Mouse (Mus musculus): Measurements from ENCODE around the gene Sfxn3.
A peak's percentile ranks its signal among the peaks of the same experiment; 100 is the strongest.

Sfxn3 gene

DNA sequence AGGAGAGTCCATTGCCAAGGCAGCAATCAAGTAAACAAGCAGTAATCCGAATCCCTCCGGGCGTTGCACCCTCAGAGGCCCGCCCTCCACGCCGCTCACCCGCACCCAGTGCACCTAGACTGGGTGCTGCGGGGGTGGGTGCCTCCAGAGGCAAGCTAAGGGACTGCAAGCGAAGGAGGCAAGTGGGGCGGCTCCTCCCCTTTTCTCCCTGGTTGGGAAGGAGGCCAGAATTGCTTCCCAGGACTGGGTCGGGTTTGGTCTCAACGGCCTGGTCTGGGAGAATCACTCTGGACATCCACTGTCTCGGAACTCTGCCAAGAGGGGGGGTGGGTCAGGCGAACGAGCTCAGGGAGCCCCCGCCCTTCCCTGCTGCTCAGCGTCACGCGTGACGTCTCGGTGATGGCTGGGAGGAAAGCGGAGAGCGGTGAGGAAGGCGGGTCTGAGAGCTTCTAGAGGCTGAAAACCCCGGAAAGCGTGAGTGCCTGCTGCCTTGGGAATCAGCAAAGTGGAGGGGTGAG lies at the start of gene Sfxn3:
Sfxn3 (plus strand) TSS at position 87 of the 518 bp plus-strand sequence.
- peak; percentile 95 for DNase-seq (ENCODE audit: low spot score)

DNA sequence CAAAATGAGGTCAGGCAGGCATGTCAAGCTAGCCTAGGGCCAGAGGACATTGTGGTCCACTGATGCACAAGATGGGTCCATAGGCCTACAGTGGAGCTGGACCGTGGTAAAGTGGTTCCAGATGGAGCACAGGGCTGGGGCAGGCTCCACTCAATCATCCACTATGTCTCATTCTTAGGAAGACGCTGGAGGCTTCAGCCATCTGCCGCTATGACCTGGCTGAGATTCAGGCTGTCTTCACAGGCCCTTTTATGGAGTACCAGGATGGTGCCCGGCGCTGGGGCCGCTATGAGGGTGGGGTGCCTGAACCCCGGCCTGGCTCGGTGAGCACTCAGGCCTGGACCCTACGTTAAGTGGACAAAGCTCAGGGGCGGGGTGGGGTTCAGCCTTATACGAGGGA lies 49.5 kb upstream of the Sfxn3 start:
- no peak for DNase-seq (ENCODE audit: low spot score)

DNA sequence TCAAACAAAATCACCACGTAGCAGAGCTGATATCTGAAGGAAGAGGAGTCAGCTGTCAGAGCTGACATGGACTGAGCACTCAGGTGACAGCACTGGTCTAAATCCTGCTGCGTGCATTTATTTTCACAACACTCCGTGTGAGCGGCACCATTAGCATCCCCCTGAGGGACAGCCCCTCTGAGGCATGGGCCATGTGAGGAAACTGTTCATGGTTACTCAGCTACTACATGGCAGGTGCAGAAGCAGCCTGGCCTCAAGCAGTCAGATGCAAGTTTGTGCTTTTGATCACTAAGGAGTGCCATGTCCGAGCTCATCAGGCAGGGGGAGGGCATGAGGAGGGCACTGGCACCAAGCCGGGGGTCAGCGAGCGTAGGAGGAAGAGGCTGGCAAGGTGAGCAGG lies 47.7 kb upstream of the Sfxn3 start:
- no peak for DNase-seq (ENCODE audit: low spot score)

DNA sequence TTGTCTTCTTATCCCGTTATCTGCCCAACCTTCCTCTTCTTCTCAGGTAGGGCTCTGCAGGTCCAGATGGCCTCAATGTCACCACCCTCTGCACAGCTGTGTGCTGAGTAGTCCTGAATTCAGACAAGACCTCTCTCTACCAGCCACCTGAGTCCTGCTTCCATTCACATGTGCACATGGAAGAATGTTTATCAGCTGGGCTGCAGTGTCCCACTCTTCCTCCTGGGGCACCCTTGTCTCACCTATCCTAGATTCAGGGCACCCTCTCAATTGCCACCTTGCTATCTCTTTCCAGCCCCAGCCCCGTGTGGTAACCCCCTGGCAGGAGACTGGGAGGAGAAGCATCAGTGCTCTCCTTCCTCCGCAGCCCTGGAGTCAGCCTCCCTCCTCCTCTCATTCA lies 45.0 kb upstream of the Sfxn3 start:
- DNase-seq (ENCODE audit: low spot score), result no peak

DNA sequence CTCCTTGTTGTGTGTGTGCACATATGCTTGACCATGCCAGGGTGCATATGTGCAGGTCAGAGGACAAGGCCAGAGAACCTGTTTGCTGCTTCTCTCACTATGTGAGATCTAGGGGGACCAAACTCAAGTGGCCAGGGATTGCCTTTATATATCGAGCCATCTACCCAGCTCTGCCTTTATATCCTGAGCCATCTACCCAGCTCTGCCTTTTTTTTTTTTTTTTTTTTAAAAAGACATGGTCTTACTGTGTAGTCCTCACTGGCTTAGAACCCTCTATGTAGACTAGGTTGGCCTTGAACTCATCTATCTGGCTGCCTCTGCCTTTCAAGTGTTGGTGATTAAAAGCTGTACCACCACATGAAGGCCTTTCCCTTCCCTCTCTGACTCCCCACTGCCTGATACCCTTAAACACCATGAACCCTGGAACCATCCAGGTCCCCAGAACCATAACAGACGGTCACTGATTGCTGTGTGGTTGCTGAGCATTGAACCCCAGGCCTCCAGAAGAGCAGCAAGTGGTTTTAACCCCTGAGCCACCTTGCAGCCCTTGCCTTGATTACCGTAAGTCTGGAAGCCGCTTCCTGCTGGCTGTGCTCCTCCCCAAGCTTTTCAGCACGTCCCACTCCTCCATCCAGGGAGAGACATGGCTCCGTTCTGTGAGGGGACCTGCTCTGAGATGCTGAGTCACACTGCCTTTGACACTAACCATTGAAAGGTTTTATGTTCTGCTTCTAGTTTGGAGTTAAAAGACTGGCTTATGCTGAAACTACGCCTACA lies 43.4 kb upstream of the Sfxn3 start:
- no peak for DNase-seq (ENCODE audit: low spot score)

DNA sequence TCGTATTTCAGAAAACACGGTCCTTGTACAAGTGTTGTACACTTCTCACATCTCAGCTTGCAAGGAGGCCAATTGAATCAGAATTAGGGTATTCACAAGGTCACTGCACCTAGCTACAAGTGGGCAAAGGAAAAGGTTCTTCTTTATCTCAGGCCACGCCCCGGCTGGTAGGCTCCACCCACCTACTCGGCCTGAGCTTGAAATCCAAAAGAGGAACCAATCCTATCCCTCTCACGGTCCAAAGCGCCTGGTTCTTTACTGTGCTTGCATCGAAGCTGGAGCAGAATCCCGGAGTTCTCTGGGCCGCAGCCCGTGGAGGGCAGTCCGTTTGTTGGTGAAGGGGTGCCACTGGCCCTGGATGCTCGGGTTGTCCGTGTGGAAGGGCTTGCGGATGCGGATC lies 41.9 kb upstream of the Sfxn3 start, which contains the start of gene Twnk:
Twnk (plus strand) TSS at position 220 of the 400 bp plus-strand sequence.
- peak; percentile 57 for DNase-seq (ENCODE audit: low spot score)

DNA sequence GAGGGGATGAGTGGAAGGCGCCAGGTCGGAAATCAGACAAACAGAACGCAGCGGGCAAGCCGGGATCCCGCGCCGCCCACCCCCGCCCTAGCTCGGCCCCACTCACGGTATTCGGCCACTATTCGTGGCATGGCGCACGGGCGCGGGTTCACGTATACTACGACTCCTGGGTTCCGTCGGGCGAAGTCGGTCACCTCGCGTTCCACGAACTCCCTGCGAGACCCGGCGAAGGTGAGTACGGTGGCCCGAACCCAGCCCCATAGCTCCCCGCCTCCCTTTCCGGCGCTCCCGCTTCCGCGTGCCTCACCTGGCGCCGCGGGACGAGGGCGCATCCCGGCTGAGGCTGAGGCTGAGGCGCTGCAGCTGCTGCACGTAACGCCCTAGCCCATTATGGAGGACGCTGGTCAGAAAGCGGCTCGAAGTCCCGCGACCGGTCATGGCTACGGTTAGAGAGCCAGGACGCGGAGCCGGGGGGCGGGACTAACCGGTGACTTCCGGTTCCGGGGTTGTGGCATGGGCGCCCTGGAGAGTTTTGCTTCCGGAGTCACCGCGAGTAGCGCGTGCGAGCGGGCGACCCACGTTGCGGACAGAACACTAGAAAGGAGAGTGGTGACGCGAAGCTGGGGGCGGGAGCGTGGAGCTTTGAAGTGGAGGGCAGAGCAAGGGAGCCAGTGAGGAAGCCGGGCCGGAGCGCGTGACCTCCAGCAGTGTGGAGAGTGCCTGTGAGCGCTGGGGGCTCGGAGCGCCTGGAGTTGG lies 41.2 kb upstream of the Sfxn3 start, which contains the start of gene Mrpl43:
Mrpl43 (minus strand) TSS at position 486 of the 756 bp plus-strand sequence.
- DNase-seq (ENCODE audit: low spot score), result peak; percentile 99

DNA sequence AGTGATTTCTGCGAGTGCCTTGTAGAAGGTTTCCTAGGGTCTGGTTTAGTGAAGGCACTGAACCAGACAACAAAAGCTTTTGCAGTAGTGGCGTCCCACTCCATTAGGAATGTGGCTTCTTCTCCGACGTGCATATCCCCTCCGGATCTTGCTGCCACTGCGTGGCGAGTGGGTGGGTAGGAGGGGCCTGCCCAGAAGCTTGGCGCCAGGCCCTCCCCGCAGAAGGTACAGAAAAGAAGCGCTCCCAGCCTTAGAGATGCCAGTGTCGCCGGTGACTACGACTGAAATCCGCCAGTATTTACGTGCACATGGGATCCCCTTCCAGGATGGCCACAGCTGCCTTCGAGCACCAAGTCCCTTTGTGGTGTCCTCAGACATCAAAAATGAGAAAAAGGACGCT lies 40.3 kb upstream of the Sfxn3 start:
- no peak for DNase-seq (ENCODE audit: low spot score)

DNA sequence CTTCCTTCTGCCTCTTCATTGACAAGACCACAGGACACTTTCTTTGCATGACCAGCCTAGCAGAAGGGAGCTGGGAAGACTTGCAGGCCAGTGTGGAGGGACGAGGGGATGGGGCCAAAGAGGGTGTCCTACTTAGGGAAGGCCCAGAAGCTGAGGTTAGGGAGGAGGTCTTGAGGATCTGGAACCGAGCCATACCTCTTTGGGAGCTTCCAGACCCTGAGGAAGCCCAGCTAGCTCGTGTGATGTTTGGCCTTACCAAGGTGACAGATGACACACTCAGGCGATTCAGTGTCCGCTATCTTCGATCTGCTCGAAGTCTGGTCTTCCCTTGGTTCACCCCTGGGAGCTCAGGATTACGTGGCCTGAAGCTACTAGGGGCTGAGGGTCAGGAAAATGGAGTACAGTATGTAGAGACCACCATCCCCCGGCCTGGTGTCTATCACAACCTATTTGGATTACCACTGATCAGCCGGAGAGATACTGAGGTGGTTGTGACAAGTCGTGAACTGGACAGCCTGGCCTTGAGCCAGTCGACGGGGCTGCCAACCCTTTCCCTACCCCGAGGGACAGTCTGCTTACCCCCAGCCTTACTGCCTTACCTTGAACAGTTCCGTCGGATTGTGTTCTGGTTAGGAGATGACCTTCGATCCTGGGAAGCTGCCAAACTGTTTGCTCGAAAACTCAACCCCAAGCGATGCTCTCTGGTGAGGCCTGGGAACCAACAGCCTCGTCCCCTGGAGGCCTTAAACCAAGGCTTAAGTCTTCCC lies 39.7 kb upstream of the Sfxn3 start:
- no peak for DNase-seq (ENCODE audit: low spot score)

DNA sequence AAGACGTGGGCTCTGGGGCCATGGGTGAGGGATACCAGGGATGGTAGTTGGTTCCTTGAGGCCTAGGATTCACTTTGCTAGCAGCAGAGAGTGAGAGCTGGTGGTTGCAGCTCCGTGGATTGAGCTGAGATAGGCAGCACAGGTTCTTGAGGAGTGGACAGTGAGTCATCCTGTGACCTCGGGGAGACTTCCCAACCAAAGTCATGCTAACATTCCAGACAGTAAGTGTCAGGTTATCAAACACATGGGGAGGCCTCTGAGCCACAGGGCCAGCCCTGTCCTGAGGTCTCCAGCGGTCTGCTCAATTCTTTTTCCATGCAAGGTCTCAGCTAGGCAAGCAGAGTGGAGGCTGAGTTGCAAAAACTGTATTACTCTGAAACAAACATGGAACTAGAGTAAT lies 36.7 kb upstream of the Sfxn3 start:
- no peak for DNase-seq (ENCODE audit: low spot score)

DNA sequence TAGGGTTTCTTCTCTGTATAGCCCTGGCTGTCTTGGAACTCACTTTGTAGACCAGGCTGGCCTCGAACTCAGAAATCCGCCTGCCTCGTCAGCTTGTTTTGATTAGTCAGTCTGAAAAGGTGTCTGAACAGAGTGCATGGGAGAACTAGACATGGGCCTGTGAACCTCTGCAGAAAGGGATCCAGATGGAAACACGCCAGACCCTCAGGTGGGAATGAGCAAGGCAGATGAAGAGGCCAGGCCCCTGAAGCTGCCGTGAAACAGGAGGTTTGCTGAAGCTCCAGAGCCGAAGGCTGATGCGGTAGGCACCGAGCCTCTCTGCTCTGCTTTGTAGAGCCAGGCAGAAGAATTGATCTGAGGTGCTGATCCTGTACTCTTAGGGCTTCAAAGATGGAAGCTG lies 35.1 kb upstream of the Sfxn3 start:
- DNase-seq (ENCODE audit: low spot score), result no peak

DNA sequence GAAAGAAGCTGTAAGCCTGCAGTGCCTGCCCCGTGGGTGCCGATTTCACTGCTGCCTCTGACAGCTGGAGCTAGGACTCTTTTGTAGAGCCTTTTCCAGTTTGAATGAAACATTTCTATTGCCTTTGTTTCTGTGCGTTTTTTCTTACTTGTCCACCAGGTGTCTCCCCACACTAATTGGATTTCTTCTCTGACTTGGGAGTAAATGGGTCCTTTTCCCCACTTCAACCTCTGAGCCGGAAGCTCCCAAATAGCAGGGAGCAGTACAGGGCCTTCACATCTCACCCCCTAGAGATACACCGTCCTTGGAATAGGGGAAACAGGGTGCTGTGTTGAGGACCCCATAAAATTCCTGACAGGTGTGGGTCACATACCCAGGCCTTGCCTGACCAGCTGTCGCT lies 34.7 kb upstream of the Sfxn3 start:
- DNase-seq (ENCODE audit: low spot score), result no peak

DNA sequence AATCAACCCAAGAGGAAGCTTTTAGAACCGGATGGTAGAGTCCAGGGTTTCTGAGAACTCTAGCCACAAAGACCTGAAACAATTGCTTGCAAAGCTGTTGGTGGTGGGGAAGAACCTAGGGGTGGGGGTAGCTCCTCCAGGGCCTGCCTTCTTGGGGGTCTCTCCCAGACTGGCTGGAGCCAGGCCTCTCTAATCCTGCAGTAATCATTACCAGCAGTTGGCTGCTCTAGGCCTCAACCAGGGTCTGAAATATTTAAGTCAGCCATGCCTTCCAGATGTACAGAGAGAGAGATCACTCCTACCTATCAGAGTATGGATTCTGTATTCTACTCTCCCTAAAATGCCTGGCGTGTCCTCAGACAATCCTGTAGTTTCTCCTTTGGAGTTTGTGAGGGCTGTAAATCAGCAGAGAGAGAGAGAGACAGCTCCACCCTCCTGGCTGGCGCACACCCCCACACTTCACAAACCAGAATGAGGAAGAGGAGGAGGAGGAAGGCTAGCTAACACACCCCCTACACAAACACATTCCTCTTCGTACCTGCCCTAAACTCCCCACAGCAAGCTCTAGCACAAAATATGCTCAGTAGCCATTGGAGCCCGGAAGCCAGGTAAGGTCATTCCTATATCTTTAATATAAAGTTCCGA lies 33.6 kb upstream of the Sfxn3 start:
- no peak for DNase-seq (ENCODE audit: low spot score)

DNA sequence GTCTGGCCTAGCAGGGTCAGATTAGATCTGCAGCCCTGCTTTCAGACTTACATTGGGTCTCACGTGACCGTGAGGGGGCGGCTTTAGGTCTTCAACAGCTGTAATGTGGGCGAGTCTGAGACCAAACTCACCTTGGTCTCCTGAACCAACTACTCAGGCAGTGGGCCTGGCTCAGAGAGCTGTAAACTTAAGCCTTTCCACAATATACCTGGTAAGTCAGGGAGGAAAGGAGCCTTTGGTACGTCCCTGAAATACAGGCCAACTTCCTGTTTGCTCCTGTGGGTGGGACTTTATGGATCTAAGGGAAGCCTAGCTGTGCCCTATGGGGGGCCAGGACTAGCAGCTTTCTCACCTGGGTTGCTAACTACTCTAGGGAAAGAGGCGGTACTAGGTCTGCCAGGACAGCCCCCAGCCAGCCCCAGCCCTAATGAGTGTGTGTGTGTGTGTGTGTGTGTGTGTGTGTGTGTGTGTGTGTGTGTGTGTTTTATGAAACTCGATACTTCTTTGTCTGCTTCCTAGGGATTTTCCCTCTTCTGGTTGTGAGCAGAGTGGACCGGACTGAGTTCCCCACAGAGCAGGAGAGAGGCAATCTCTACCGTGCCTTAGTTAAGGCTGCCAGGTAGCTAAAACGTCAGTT lies 32.9 kb upstream of the Sfxn3 start, which contains the start of gene Lzts2:
Lzts2 (plus strand) TSS at position 80 of the 637 bp plus-strand sequence.
- no peak for DNase-seq (ENCODE audit: low spot score)

DNA sequence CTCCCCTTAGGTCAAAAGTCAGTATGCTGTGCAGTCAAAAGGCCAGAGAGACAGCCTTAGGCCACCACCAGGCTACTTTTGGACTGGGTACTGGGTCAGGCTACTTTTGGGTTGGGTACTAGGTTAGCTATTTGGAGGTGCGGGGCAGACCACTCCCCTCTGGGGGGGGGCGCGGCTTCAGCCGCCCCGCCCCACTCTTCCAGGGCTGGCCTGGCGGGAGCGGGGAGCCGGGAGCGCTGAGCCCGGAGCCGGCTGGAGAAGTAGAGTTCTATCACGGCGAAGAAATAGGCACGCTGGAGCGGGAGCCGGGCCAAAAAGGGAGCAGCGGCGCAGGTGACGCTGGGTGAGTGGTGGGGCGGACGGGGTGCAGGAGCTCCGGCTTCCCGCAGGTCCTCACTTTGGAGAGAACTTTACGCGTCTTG lies 32.3 kb upstream of the Sfxn3 start:
- peak; percentile 65 for DNase-seq (ENCODE audit: low spot score)

DNA sequence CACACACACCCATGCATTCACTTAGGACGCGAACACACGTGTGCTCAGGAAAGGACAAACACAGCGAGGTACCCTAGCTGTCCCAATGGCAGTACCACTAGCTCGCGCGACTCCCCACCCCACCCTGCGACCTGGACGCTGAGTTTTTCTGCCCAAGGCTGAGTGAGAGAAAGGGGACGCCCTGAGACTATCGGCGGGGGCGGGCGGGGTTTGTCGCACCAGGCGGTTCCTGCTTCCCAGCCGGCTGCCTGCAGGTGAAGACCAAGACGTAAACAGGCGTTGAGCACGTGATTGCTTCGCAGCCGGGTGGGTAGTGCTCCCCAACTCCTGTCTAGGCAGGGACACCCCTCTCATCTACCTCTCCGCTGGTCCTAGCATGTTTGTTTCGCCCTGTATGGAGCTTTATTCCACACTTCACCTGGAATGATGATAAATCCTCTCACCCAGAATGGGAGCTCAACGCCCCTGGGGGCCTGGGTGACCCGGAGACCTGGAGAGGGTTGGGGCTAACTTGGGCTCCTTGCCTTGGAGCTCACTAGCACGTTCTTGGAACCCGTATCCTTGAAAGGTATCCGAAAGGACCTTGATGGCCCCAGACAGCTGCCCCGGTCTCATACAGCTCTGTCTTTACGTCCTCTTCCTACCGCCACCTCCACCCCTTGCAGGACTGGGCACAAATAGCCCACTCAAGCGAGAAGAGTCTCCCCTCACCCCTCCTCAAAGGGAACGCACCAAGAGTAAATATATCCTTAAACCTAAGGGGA lies 31.6 kb upstream of the Sfxn3 start:
- peak; percentile 52 for DNase-seq (ENCODE audit: low spot score)

DNA sequence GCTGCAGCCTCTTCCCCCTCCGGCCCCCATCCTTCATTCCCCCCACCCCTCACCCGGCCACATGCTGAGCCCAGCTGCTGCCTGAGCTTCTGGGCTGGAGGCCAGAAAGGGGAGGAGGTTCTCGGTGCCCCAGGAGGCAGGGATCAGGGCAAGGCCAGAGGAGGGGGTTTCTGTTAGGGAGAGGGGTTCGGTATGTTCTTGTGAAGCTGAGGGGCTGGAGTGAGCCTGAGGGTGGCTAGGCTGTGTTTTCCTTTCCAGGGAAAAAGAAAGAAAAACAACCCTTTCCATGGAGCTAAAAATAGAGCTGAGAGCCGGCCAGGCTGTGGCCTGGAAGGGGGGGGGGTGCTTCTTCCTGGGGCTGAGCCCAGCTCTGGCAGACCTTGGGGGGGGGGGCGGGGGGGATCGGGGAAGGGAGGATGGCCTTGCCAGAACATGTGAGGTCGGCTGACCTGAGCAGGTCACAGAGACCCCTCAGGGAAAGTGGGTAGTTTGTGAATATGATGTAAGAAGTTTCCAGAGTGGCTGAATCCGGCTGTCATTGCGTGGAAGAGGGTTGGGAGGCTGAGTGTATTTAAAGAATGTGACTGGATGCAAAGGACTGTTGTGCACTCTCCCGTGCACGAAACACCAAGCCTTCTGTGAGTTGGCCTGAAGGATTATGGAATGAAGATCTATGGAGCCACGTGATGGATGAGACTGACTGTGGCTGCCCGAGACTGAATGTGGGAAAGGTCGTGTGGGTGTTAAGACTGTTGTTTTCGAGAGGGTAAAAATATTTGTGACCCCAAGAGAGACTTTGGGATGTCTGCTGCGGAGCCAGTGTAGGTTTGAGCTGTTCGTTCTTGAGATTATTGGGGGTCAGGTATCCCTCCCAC lies 30.7 kb upstream of the Sfxn3 start:
- DNase-seq (ENCODE audit: low spot score), result peak; percentile 55

DNA sequence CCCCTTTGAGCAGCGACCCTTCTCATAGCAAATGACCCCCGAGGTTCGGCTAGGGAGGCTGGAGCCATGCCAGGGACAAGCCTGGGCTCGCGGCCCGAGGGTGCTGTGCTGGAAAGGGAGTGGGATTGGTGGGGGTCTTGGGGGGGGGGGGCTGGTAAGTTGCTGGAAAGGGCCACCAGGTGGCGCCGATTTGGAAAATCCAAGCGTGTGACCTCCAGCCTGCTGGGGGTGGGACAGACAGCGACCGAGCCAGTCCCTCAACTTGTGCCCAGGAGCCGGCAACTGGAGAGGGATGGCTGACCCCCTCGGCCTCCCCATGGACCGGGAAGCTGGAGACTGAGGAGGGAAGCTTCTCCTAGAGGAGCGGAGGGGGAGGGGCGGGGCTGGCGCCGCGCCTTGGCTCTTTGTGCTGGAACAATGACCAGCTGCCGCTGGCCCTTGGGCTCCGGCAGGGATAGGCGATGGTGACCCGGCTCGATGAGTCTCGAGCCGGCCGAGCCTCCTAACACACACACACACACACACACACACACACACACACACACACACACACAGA lies 30.0 kb upstream of the Sfxn3 start:
- peak; percentile 75 for DNase-seq (ENCODE audit: low spot score)

DNA sequence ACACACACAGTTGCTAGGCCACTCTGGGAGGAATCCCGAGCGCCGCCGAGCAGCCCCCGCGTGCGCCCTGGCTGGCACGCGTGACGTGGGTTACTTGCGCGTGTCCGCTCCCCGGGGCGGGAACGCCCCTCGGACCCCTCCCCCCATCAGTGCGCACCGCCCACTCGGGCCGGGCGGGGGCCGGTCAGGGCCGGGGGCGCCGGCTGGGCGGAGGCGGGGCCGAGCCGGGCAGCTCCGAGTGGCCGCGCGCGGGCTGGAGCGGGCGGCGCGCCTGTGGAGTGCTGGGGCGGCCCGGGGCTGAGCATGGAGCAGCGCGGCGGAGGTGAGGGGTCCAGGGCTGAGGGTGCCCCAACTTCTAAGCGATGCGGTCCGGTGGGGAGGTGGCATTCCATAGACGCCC lies 29.4 kb upstream of the Sfxn3 start:
- DNase-seq (ENCODE audit: low spot score), result peak; percentile 86
